Mouse (Mus musculus): ENCODE data around the gene Mrpl4. TPM values are rescaled to one million over a fixed set of nuclear protein-coding genes. Genes with fewer than 3 reads are reported as not detected.
A peak's percentile ranks its signal among the peaks of the same experiment; 100 is the strongest.
"Not testable (repeated sequence)": the region's sequence is repeated elsewhere in the genome, so short reads cannot be mapped to it uniquely, and the experiment has no call there.

The Mrpl4 gene
- polyA plus RNA-seq, 1 experiment, result 114 TPM

DNA sequence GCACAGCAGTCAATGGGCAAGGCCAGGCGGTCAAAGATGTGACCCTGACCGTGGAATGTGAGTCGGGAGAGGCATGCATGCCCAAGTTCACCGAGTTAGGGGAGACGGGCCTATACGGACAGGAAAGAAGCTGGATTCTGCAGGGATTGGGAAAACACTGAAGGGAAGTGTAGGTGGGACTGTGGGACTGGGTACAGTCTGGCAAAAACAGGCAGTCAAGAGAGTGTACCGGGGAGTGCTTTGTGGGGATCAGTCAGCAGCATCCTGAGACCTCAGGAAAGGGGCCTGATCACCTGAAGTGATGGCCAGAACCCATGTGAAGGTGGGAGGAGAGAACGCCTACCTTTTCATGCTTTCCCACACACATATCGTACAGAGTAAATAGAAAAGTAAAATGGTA lies 33.0 kb downstream of the Mrpl4 start:
- DNase-seq (ENCODE audit: extremely low spot score in 1 of 2, low spot score in 1 of 2), result peak in 1 of 2 experiments; percentile 33

GRCm38 (mm10) chr9:21036161-21036560 lies 33.6 kb downstream of the Mrpl4 start:
- DNase-seq (ENCODE audit: extremely low spot score in 1 of 2, low spot score in 1 of 2), result no peak

DNA sequence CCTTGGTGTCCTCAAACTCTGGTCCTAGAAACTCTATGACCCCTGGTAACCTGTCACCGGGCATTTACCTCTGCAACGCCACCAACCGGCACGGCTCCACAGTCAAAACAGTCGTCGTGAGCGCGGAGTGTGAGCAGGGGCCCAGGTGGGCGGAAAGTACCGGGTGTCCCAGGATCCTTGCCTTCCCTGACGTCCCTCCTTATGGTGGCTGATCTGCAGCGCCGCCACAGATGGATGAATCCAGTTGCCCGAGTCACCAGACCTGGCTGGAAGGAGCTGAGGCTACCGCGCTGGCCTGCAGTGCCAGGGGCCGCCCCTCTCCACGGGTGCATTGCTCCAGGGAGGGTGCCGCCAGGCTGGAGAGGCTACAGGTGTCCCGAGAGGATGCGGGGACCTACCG lies 34.1 kb downstream of the Mrpl4 start:
- no peak for DNase-seq (ENCODE audit: extremely low spot score in 1 of 2, low spot score in 1 of 2)

DNA sequence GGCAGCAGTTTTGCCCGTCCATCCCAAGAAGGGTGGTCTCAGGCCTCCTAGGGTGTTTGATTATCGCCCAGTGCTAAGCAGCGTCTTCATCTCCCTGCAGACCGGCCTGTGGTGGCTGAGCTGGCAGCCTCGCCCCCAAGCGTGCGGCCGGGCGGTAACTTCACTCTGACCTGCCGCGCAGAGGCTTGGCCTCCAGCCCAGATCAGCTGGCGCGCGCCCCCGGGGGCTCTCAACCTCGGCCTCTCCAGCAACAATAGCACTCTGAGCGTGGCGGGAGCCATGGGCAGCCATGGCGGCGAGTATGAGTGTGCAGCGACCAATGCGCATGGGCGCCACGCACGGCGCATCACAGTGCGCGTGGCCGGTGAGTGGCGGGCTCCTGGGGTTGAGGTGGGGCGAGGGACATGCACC lies 34.9 kb downstream of the Mrpl4 start:
- peak in 1 of 2 experiments; percentile 36 for DNase-seq (ENCODE audit: extremely low spot score in 1 of 2, low spot score in 1 of 2)

DNA sequence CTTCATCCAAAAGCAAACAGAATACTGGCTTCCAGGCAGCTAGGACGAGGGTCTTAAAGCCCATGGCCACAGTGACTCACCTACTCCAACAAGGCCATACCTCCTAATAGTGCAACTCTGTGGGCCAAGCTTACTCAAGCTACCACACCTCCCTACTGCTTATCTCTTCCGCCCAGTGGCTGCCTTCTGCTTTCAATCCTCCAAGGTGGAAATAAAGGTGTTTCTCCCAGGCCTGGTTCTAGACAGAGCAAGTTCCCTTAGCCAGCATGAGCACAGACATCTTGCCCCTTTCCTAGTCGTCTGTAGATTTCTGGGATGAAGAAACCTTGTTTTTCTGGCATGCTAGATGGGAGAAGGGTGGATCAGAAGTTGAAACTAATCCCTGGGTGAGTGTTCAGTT lies 37.2 kb downstream of the Mrpl4 start:
- DNase-seq (ENCODE audit: extremely low spot score in 1 of 2, low spot score in 1 of 2), result no peak

DNA sequence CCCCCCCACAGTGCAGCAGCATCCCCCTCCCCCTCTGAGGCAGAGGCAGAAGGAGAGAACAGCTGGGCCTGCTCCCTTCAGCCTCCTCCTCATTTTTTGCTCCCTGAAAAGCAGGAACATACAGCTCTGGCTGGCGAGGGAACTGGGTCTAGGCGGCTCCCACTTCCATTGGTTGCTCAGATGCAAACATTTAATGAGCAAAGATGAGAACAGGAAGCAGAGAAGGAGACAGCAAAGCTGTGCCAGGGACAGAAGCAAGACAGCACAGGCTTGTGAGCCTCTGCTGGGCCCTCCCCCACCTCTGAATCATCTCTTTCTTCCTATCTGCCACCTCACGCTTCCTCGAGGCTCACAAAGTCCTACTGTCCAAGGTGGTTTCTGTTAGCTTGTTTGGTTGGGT lies 38.8 kb downstream of the Mrpl4 start:
- peak; percentile 91 to 92 for DNase-seq (ENCODE audit: extremely low spot score in 1 of 2, low spot score in 1 of 2)

DNA sequence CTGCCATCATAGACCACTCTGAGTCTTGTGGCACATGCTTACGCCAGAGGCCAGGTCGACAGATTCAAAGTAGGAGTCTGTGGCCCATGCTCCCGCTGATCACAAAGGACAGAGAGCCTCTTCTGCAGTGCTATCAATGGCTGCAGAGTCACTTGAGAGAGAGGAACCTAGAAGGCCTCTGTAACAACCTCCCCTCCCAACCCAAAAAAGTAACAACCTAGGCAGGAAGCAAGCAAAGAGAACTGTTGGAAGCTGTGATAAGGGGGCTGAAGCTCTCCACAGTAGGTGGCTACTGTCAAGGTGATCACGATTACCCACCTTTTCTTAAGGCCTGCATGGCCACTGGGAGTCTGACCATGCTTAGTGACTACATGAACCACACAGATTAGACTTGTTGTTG lies 41.0 kb downstream of the Mrpl4 start:
- DNase-seq (ENCODE audit: extremely low spot score in 1 of 2, low spot score in 1 of 2), result no peak

GRCm38 (mm10) chr9:21044785-21045184 lies 42.2 kb downstream of the Mrpl4 start:
- DNase-seq (ENCODE audit: extremely low spot score in 1 of 2, low spot score in 1 of 2), result not testable (repeated sequence)

GRCm38 (mm10) chr9:21045235-21045634 lies 42.7 kb downstream of the Mrpl4 start:
- DNase-seq (ENCODE audit: extremely low spot score in 1 of 2, low spot score in 1 of 2), result no peak

GRCm38 (mm10) chr9:21051578-21051977 lies 49.0 kb downstream of the Mrpl4 start:
- no peak for DNase-seq (ENCODE audit: extremely low spot score in 1 of 2, low spot score in 1 of 2)

Other genes with a start within 250 kb of the Mrpl4 start
- gene Col5a3, start 187.7 kb upstream of the Mrpl4 start, polyA plus RNA-seq (2012; rRNA removed), result 1.7 and 2.5 TPM in 2 replicates
- not detected in 2 replicates for gene Rdh8, start 184.2 kb upstream of the Mrpl4 start, polyA plus RNA-seq (2012; rRNA removed)
- gene A230050P20Rik, start 134.1 kb upstream of the Mrpl4 start, polyA plus RNA-seq (2012; rRNA removed), result 227 and 254 TPM in 2 replicates
- 11.5 and 13.6 TPM in 2 replicates for gene Angptl6, start 123.0 kb upstream of the Mrpl4 start, polyA plus RNA-seq (2012; rRNA removed)
- gene Ppan, start 114.6 kb upstream of the Mrpl4 start, polyA plus RNA-seq (2012; rRNA removed), result 48.3 and 49.1 TPM in 2 replicates
- 115 and 117 TPM in 2 replicates for gene Eif3g, start 104.1 kb upstream of the Mrpl4 start, polyA plus RNA-seq (2012; rRNA removed)
- 40.6 and 41.2 TPM in 2 replicates for gene Dnmt1, start 42.9 kb upstream of the Mrpl4 start, polyA plus RNA-seq (2012; rRNA removed)
- gene S1pr2, start 26.0 kb upstream of the Mrpl4 start, polyA plus RNA-seq (2012; rRNA removed), result 1.8 TPM in 2 replicates
- gene Icam1, start 13.2 kb downstream of the Mrpl4 start, polyA plus RNA-seq (2012; rRNA removed), result 2.9 and 3.5 TPM in 2 replicates
- 3.3 TPM in 2 replicates for gene Icam4, start 26.6 kb downstream of the Mrpl4 start, polyA plus RNA-seq (2012; rRNA removed)
- gene Icam5, start 29.3 kb downstream of the Mrpl4 start, polyA plus RNA-seq (2012; rRNA removed), result 220 and 241 TPM in 2 replicates
- not detected in 2 replicates for gene Zglp1, start 64.4 kb downstream of the Mrpl4 start, polyA plus RNA-seq (2012; rRNA removed)
- 1.6 and 2.5 TPM in 2 replicates for gene Gm49373, start 70.4 kb downstream of the Mrpl4 start, polyA plus RNA-seq (2012; rRNA removed)
- gene Fdx1l, start 70.9 kb downstream of the Mrpl4 start, polyA plus RNA-seq (2012; rRNA removed), result 123 and 124 TPM in 2 replicates
- 1.4 and 1.7 TPM in 2 replicates for gene Gm38431, start 89.3 kb downstream of the Mrpl4 start, polyA plus RNA-seq (2012; rRNA removed)
- 27.9 and 28.2 TPM in 2 replicates for gene Raver1, start 89.3 kb downstream of the Mrpl4 start, polyA plus RNA-seq (2012; rRNA removed)
- gene Tyk2, start 128.5 kb downstream of the Mrpl4 start, polyA plus RNA-seq (2012; rRNA removed), result 16.5 and 19.1 TPM in 2 replicates
- 175 and 217 TPM in 2 replicates for gene Cdc37, start 147.2 kb downstream of the Mrpl4 start, polyA plus RNA-seq (2012; rRNA removed)
- 95.2 and 96.2 TPM in 2 replicates for gene Pde4a, start 163.0 kb downstream of the Mrpl4 start, polyA plus RNA-seq (2012; rRNA removed)
- gene Keap1, start 236.6 kb downstream of the Mrpl4 start, polyA plus RNA-seq (2012; rRNA removed), result 58.3 and 59.6 TPM in 2 replicates
- 9.9 and 13.8 TPM in 2 replicates for gene S1pr5, start 245.7 kb downstream of the Mrpl4 start, polyA plus RNA-seq (2012; rRNA removed)